Mouse (Mus musculus) lung, adult 2 months (tissue): ENCODE results near the gene Col24a1.

ENCODE experiments used
- CTCF ChIP-seq: fragments of 200-500 bp; IDR thresholded peaks from 2 replicates; pipeline ENCODE4 v1.5.1; 2011; ENCODE audit warnings: mild to moderate bottlenecking, low read length, control low read depth; ENCODE audit not compliant: insufficient read depth
- POLR2A ChIP-seq: fragments of 200-500 bp; IDR thresholded peaks from 2 replicates; pipeline ENCODE4 v1.6.1; 2011; ENCODE audit warnings: low read depth, mild to moderate bottlenecking, control low read depth, low read length, borderline replicate concordance; ENCODE audit errors: extremely low read depth

GRCm38 (mm10) chr3:145498127-145498526 is 205.9 kb downstream of the Col24a1 start:
- TF ChIP-seq CTCF (no peak), POLR2A (no peak)
